Mouse (Mus musculus): Measurements from ENCODE around the gene Nemp2.

DNA sequence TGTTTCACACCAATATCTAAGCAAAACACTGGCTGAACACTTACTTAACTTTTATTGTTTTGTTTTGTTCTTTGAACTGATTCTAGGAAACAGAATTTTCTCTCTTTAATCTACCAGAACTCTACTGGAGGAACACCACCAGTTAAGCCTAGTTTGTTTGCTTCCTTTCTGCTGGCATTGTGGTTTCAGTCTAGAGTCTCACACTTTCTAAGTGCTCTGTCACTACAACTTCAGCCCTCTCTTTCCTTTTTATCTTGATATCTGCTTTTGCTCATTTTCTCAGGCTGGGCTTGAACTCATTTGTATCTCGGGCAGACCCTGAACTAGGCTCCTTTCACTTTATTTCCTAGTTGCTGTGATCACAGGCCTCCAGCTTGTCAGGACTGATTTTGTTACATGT is 22.8 kb upstream of the Nemp2 start:
- TF ChIP-seq POLR2A (IDR thresholded peaks at IDR 0.05; ENCODE audit: low read depth, low read length) = no peak
- TF ChIP-seq CTCF (conservative IDR thresholded peaks at IDR 0.05; ENCODE audit: insufficient read depth, insufficient read length, low read depth, low read length) = no peak

All from kidney, adult 2 months (tissue).